ENCODE assay signal across 17 mouse cellular contexts in genomic region chr3:115622300-115622699, GRCm38 (mm10).
DNase-seq lines count a peak whose midpoint lies in the region; ATAC-seq lines count a peak whose summit lies in the region.
"Had no signal": no experiment of that assay in that cellular context is flagged by ENCODE, and none has a peak within 500 bp of the region (broad histone marks: within the 10 kb centered on the region; RNA-seq: fewer than 3 reads in every experiment).

No protein-coding gene starts in this region.

- ATAC-seq in heart, embryonic 12.5 days (ENCODE audit: insufficient number of reproducible peaks, low FRiP score) = no peak
- ATAC-seq in heart, embryonic 16.5 days (replicated peaks; ENCODE audit: extremely low read depth, insufficient read depth, low FRiP score) = peak; percentile 66
- no peak for ATAC-seq in midbrain, embryonic 16.5 days
- ATAC-seq: hindbrain, postnatal 0 days; liver, postnatal 0 days had no signal

- H3K4me2 ChIP-seq in heart, embryonic 12.5 days = no peak overlapping the region
- H3K4me2 ChIP-seq in heart, embryonic 16.5 days (ENCODE audit: low read depth, low read length) = no peak overlapping the region
- no peak overlapping the region for H3K4me2 ChIP-seq in midbrain, embryonic 16.5 days (ENCODE audit: low read length)
- H3K4me2 ChIP-seq: embryonic facial prominence, embryonic 13.5 days; limb, embryonic 15.5 days; midbrain, embryonic 11.5 days had no signal

- WGBS in heart, embryonic 12.5 days = 23% methylated on average over 2 of the region's 2 CpGs
- WGBS in heart, embryonic 16.5 days = 22% methylated on average over 2 of the region's 2 CpGs
- 82% methylated on average over 2 of the region's 2 CpGs for WGBS in midbrain, embryonic 16.5 days

- peaks cover 13% of the 10 kb centered on the region for H3K4me1 ChIP-seq in heart, embryonic 12.5 days (replicated peaks)
- H3K4me1 ChIP-seq in heart, embryonic 16.5 days (ENCODE audit: control insufficient read depth, insufficient read depth, low read length) = peaks cover 25% of the 10 kb centered on the region
- H3K4me1 ChIP-seq in midbrain, embryonic 16.5 days (ENCODE audit: control insufficient read depth, insufficient read depth, low read length) = 0 out of 2 replicates have a peak, but pooled peaks cover 2% of the 10 kb centered on the region
- H3K4me1 ChIP-seq: embryonic facial prominence, embryonic 13.5 days; limb, embryonic 15.5 days had no signal

- no peak overlapping the region for H3K9ac ChIP-seq in heart, embryonic 12.5 days
- no peak overlapping the region for H3K9ac ChIP-seq in heart, embryonic 16.5 days (ENCODE audit: low read length)
- H3K9ac ChIP-seq in midbrain, embryonic 16.5 days (ENCODE audit: low read depth, low read length) = no peak overlapping the region
- H3K9ac ChIP-seq: embryonic facial prominence, embryonic 13.5 days; limb, embryonic 15.5 days; liver, postnatal 0 days had no signal

- H3K36me3 ChIP-seq in heart, embryonic 12.5 days = no peaks in the 10 kb centered on the region
- H3K36me3 ChIP-seq in heart, embryonic 16.5 days (ENCODE audit: control insufficient read depth, insufficient read depth) = no peaks in the 10 kb centered on the region
- H3K36me3 ChIP-seq in midbrain, embryonic 16.5 days (ENCODE audit: control insufficient read depth, insufficient read depth, low read length) = no peaks in the 10 kb centered on the region
- H3K36me3 ChIP-seq: embryonic facial prominence, embryonic 13.5 days; limb, embryonic 15.5 days had no signal

- peak overlapping the region; percentile 79 for H3K27ac ChIP-seq in heart, embryonic 12.5 days (ENCODE audit: poor library complexity, severe bottlenecking)
- peak overlapping the region; percentile 96 for H3K27ac ChIP-seq in heart, embryonic 16.5 days (ENCODE audit: low read length)
- no peak overlapping the region for H3K27ac ChIP-seq in midbrain, embryonic 16.5 days (ENCODE audit: low read length)
- H3K27ac ChIP-seq: embryonic facial prominence, embryonic 13.5 days; gastrocnemius, adult 2 months; hindbrain, postnatal 0 days; limb, embryonic 15.5 days had no signal

- intact Hi-C loops in left cerebral cortex, postnatal 36 days (cut with DNase I) = loop anchor here (10.0 kb wide), 1 partner anchor 1987 kb away; the partner anchor contains the start of gene Rnpc3

- no peaks in the 10 kb centered on the region for H3K9me3 ChIP-seq in heart, embryonic 12.5 days (replicated peaks)
- no peaks in the 10 kb centered on the region for H3K9me3 ChIP-seq in heart, embryonic 16.5 days (replicated peaks; ENCODE audit: control insufficient read depth, low read length)
- H3K9me3 ChIP-seq in midbrain, embryonic 16.5 days (replicated peaks; ENCODE audit: control insufficient read depth, low read length, poor library complexity, severe bottlenecking) = no peaks in the 10 kb centered on the region
- H3K9me3 ChIP-seq: embryonic facial prominence, embryonic 13.5 days; limb, embryonic 15.5 days had no signal

- H3K4me3 ChIP-seq in heart, embryonic 12.5 days = no peak overlapping the region
- H3K4me3 ChIP-seq in heart, embryonic 16.5 days (ENCODE audit: low read length) = no peak overlapping the region
- H3K4me3 ChIP-seq in midbrain, embryonic 16.5 days (ENCODE audit: low read depth, low read length) = no peak overlapping the region
- H3K4me3 ChIP-seq: embryonic facial prominence, embryonic 13.5 days; gastrocnemius, adult 2 months; limb, embryonic 15.5 days had no signal

- H3K27me3 ChIP-seq in heart, embryonic 12.5 days (replicated peaks) = no peaks in the 10 kb centered on the region
- H3K27me3 ChIP-seq in heart, embryonic 16.5 days (ENCODE audit: control insufficient read depth, insufficient read depth, low read length) = no peaks in the 10 kb centered on the region
- H3K27me3 ChIP-seq in midbrain, embryonic 16.5 days (ENCODE audit: control insufficient read depth, insufficient read depth, low read depth, low read length) = no peaks in the 10 kb centered on the region
- H3K27me3 ChIP-seq: embryonic facial prominence, embryonic 13.5 days; limb, embryonic 15.5 days had no signal

- peak; percentile 18 to 77 for DNase-seq in layer of hippocampus, adult 18-20 months (ENCODE audit: low spot score in 2 of 2)
- no peak for DNase-seq in layer of hippocampus, postnatal 25 days (ENCODE audit: extremely low spot score in 1 of 2, low spot score in 1 of 2)
- DNase-seq in left cerebral cortex, postnatal 36 days (ENCODE audit: low spot score in 2 of 2) = peak; percentile 16 to 19
- DNase-seq in kidney, postnatal 10 days = no peak
- DNase-seq: adrenal gland, adult 8-10 months; cerebellum, adult 8-10 months; gastrocnemius, adult 2 months; kidney, adult 8-10 months; liver, postnatal 0 days; lung, postnatal 36 days had no signal

Comparison
In these comparisons a context has a peak if more than half of its experiments do, and no peak if none do; other contexts are left out.
1. DNase-seq: peak in layer of hippocampus, adult 18-20 months (2 of 2) and left cerebral cortex, postnatal 36 days (2 of 2); none in layer of hippocampus, postnatal 25 days (0 of 2) and kidney, postnatal 10 days (single experiment).